Mouse (Mus musculus): ENCODE results near the gene Add3.

DNA sequence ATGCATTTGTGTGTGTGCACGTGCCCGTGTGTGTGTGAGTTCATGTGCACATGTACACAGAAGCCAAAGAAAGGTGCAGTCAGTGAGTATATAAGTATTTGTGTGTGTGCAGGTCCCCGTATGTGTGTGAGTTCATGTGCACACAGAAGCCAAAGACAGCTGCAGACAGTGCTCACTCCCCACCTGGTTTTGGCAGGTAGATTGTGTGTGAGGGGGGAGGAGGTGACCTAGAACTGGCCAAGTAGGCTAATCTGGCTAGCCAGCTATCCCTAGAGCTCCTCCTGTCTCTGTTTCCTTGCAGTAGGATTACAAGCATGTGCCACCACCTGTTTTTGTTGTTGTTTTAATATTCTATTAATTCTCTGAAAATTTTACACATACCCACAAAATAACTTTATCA, 80.9 kb downstream of the Add3 start:
- TF ChIP-seq CTCF (IDR thresholded peaks at IDR 0.05; ENCODE audit: borderline replicate concordance, insufficient read depth, low read length): no peak
- no peak for TF ChIP-seq POLR2A (IDR thresholded peaks at IDR 0.05; ENCODE audit: low read depth, low read length)

Measured in embryonic fibroblast, embryonic 13.5 days (primary cell).